Mouse (Mus musculus): ENCODE measurements around the gene Tead1.

GRCm38 (mm10) chr7:112688425-112689001 lies 9.4 kb downstream of the Tead1 start:
- TF ChIP-seq CTCF (IDR thresholded peaks at IDR 0.05; ENCODE audit: control insufficient read depth, insufficient read depth, insufficient read length) (no peak), MYOD1 (IDR thresholded peaks at IDR 0.05; ENCODE audit: control insufficient read depth, insufficient read length, low read depth) (no peak), FOSL1 (IDR thresholded peaks at IDR 0.05; ENCODE audit: insufficient read depth, low read length, poor library complexity, severe bottlenecking) (no peak), USF1 (IDR thresholded peaks at IDR 0.05; ENCODE audit: low read depth) (no peak), MAX (IDR thresholded peaks at IDR 0.05) (no peak), MYOG (IDR thresholded peaks at IDR 0.05; ENCODE audit: control insufficient read depth, extremely low read depth, insufficient read length) (no peak)

Data from C2C12 (cell line).